Mouse (Mus musculus) Patski (cell line): ENCODE results near the gene Slamf1. TPM values are rescaled to one million over a fixed set of nuclear protein-coding genes. Genes with fewer than 3 reads are reported as not detected.

Experiments used
- ATAC-seq: fragments of 100-300 bp; one replicate; pipeline ENCODE4 v1.8.0; 2021
- CTCF ChIA-PET: fragments of 350-600 bp; sonication (Branson Sonifier 250); formaldehyde crosslinking; loops from one replicate; lab custom pipeline; 2022; ENCODE audit warnings: inconsistent platforms; lab: Charles Lee
- POLR2A ChIA-PET: fragments of 350-600 bp; sonication (Branson Sonifier 250); formaldehyde crosslinking; loops from one replicate; lab custom pipeline; 2022; ENCODE audit warnings: antibody characterized with exemption, inconsistent platforms; lab: Charles Lee
- DNase-seq: peaks from one replicate; pipeline ENCODE4 v3.0.0-alpha.2; 2011; ENCODE audit warnings: low read depth, low spot score
- H3K27me3 ChIP-seq: fragments of 371-371 bp; one replicate; pipeline ENCODE4 v1.5.1; 2021
- CTCF ChIP-seq: fragments of 100-300 bp; IDR thresholded peaks from one replicate; pipeline ENCODE4 v1.5.1; 2021
- in situ Hi-C: fragments of 300-500 bp; cut with MboI; formaldehyde crosslinking; loops from 3 replicates; pipeline ENCODE4 v1.11.1; 2018; ENCODE audit warnings: low pct_unique_long_range_greater_than_20kb, mixed read lengths
- polyA plus RNA-seq: library from polyadenylated mRNA; unstranded; gene quantifications from one replicate; pipeline ENCODE4 v1.2.3, GENCODE M21; 2021

Gene Slamf1
- polyA plus RNA-seq, 1 experiment from 2014 or later = 0.01 TPM

GRCm38 (mm10) chr1:171775781-171776180 is 8.9 kb downstream of the Slamf1 start:
- H3K27me3 ChIP-seq = no peaks in the 10 kb centered on the region
- ATAC-seq (no peak), DNase-seq (no peak)
- TF ChIP-seq CTCF = no peak
- ChIA-PET POLR2A (no interaction called here), CTCF (no interaction called here)
- in situ Hi-C loops = no loop called here

- ATAC-seq (no peak), DNase-seq (no peak)
- ChIA-PET POLR2A (no interaction called here), CTCF (no interaction called here)
- no peaks in the 10 kb centered on the region for H3K27me3 ChIP-seq
- no peak for TF ChIP-seq CTCF
- in situ Hi-C loops = no loop called here
These were observed 10.1 kb downstream of the Slamf1 start for GRCm38 (mm10) chr1:171777026-171777425.

- ChIA-PET CTCF (no interaction called here), POLR2A (no interaction called here)
- in situ Hi-C loops = no loop called here
- H3K27me3 ChIP-seq = no peaks in the 10 kb centered on the region
- no peak for DNase-seq
- ATAC-seq = no peak
- no peak for TF ChIP-seq CTCF
These were observed 15.5 kb downstream of the Slamf1 start for GRCm38 (mm10) chr1:171782287-171782915.

- DNase-seq = no peak
- CTCF ChIA-PET = no interaction called here
- H3K27me3 ChIP-seq = peaks cover 3% of the 10 kb centered on the region
- no peak for TF ChIP-seq CTCF
- no peak for ATAC-seq
- POLR2A ChIA-PET = no interaction called here
- in situ Hi-C loops = no loop called here
These were observed 18.9 kb downstream of the Slamf1 start for GRCm38 (mm10) chr1:171785871-171786270.

- in situ Hi-C loops = no loop called here
- ChIA-PET CTCF (no interaction called here), POLR2A (no interaction called here)
- ATAC-seq (no peak), DNase-seq (no peak)
- TF ChIP-seq CTCF = no peak
- H3K27me3 ChIP-seq = peaks cover 16% of the 10 kb centered on the region
These were observed 20.5 kb downstream of the Slamf1 start for GRCm38 (mm10) chr1:171787281-171788015.

- ATAC-seq = no peak
- in situ Hi-C loops = no loop called here
- no peak for TF ChIP-seq CTCF
- peaks cover 22% of the 10 kb centered on the region for H3K27me3 ChIP-seq
- POLR2A ChIA-PET = no interaction called here
- DNase-seq = no peak
- CTCF ChIA-PET = no interaction called here
These were observed 21.7 kb downstream of the Slamf1 start for GRCm38 (mm10) chr1:171788461-171789283.

- no peak for TF ChIP-seq CTCF
- POLR2A ChIA-PET = no interaction called here
- peaks cover 29% of the 10 kb centered on the region for H3K27me3 ChIP-seq
- no peak for DNase-seq
- CTCF ChIA-PET = no interaction called here
- in situ Hi-C loops = no loop called here
- ATAC-seq = no peak
These were observed 22.5 kb downstream of the Slamf1 start for GRCm38 (mm10) chr1:171789407-171789806.

- TF ChIP-seq CTCF = no peak
- DNase-seq (no peak), ATAC-seq (no peak)
- ChIA-PET CTCF (interaction anchor here (1.1 kb wide), 1 partner anchor 44 kb away, joined by 3 read pairs; no protein-coding TSS in a partner anchor), POLR2A (no interaction called here)
- in situ Hi-C loops = no loop called here
- peaks cover 32% of the 10 kb centered on the region for H3K27me3 ChIP-seq
These were observed 24.6 kb downstream of the Slamf1 start for GRCm38 (mm10) chr1:171791491-171791890.

GRCm38 (mm10) chr1:171796185-171796584 is 29.3 kb downstream of the Slamf1 start:
- ChIA-PET CTCF (no interaction called here), POLR2A (interaction anchor here (0.6 kb wide), 1 partner anchor 963 kb away, joined by 3 read pairs; no protein-coding TSS in a partner anchor)
- H3K27me3 ChIP-seq = peaks cover 28% of the 10 kb centered on the region
- DNase-seq = no peak
- ATAC-seq = no peak
- no peak for TF ChIP-seq CTCF
- in situ Hi-C loops = no loop called here

GRCm38 (mm10) chr1:171797840-171798239 is 30.9 kb downstream of the Slamf1 start:
- no peak for TF ChIP-seq CTCF
- ChIA-PET CTCF (no interaction called here), POLR2A (no interaction called here)
- ATAC-seq (no peak), DNase-seq (no peak)
- H3K27me3 ChIP-seq = peaks cover 13% of the 10 kb centered on the region
- in situ Hi-C loops = no loop called here
